Mouse (Mus musculus): ENCODE data around the gene Wnt5b. TPM values are rescaled to one million over a fixed set of nuclear protein-coding genes. Genes with fewer than 3 reads are reported as not detected.

Gene Wnt5b
- total RNA-seq, 2 experiments from 2014 or later: 4.7 to 4.9 TPM

DNA sequence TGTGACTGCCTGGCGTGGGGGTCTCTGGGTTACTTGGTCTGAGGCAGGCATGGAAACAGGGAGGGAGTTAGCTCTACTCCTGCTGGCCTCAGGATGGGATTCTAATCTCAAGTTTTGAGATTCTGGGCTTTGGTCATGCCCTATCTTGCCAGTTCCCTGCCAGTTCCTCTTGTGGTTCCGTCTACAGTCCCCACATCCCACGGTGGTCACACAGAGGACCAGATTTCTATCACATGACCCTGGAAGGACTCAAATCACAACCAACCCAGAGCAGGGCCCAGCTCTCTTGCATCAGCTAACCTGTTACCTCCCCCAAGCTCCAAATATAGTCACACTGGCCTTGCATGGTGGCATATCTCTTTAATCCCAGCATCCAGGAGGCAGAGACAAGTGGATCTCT lies 14.5 kb downstream of the Wnt5b start:
- intact Hi-C loops (cut with DNase I): no loop called here
- no peak for DNase-seq

DNA sequence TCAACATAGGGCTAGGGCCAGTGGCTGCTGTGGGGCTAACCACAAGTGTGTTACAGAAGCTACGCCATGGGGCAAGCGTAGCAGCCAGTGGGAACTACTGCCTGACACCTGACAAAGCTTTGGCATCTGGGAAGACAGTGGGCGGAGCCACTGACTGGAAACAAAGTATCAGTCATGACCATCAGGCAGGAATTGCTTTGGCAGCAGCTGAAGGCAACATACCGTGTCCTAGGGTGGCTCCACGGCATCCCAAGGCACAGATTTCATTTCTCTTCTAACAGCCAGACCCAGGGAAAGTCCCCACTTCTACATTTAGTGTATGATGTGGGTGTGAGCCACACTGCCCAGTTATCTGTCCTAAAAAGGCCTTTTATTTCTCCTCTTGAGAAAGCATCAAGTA lies 17.6 kb downstream of the Wnt5b start:
- peak in 1 of 2 experiments; percentile 29 for DNase-seq
- intact Hi-C loops (cut with DNase I): no loop called here

DNA sequence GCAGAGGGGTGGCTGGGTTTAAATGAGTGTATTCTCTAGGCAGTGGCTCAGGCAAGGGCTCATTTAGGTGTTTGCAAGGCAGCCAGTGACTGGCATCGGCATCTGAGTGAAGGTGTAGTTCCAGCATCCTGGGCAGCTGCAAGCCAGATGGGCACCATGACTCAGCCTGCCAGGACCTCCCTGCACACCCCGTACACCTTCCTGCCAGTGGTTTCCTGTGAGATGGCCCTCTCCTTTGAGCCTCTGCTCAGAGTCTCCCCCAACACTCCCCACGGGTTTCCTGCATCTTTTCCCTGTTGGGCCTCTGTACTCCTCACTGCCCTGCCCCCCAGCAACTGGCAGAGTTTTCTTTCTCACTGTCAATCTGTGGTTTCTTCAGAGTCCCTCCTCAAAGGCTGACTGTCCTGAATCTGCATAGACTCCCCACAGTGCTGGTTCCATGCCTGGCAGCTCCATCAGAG lies 22.2 kb downstream of the Wnt5b start:
- intact Hi-C loops (cut with DNase I): no loop called here
- DNase-seq: no peak

DNA sequence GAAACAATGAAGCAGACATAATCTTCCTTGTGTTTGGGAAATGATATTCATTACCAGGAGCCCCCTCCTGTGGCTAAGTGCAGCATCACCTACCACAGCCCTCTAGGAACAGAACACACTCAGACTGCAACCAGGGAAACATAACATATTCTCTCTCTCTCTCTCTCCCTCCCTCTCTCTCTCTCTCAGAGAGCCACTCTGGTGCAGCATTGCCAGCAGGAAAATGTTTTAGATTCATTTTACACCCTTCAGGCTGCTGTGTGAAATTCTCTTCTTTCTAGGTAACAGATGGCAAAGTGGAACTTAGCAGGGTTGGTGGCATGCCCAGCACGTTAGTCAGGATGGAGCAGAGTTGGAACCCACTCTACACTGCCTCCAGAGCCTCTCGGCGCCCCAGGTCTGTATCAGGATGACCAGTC lies 22.7 kb downstream of the Wnt5b start:
- intact Hi-C loops (cut with DNase I): no loop called here
- no peak for DNase-seq

DNA sequence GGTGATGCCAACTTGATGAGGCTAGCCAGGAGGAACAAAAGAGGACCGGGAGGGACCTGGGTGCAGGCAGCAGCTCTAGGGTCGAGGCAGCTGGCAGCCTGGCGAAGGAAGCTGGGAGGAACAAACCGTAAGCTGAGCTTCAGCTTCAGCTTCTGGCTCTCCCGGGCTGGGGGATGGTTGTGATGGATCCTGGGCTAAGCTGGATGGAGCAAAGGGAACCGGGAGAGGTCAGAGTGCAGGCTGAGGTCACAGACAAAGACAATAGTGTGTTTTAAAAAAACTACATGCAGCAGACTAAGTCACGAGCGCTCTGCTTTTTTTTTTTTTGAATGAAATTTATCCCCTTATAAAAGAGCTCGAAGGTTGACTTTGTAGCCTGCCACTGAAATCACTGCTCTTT lies 23.4 kb downstream of the Wnt5b start:
- intact Hi-C loops (cut with DNase I): no loop called here
- DNase-seq: no peak

DNA sequence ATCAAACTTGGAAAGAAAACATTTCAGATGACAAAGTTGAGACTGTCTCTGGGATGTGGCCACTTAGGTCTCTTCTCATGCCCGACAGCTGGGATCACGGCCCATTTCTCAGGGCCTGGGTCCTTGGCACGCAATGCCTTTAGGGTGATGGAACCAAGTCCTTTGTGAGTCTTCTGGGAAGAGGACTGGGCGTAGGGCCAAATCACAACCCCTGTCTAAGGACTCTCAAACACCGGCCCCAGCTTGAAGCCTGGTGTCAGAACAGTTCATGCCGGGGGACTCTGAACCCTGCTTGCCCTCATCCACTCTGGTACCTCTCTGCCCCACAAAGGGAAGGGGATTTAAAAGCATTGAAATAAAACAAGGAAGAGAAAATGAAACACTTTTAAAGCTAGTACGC lies 30.1 kb downstream of the Wnt5b start:
- intact Hi-C loops (cut with DNase I): no loop called here
- DNase-seq: no peak

DNA sequence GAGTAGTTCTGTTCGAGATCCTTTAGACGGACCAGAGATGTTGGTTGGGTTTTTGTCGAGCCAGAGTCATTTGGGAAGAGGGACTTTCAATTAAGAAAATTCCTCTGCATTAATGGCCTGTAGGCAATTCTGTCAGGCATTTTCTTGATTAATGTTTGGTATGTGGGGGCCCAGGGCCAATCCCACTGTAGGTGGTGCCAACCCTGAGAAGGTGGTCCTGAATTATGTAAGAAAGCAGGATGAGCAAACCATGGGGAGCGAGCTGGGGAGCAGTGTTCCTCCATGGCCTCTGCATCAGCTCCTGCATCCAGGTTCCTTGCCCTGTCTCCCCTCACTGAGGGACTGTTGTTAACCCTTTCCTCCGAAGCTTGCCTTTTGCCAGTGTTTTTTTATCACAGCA lies 30.7 kb downstream of the Wnt5b start:
- intact Hi-C loops (cut with DNase I): no loop called here
- DNase-seq: no peak

DNA sequence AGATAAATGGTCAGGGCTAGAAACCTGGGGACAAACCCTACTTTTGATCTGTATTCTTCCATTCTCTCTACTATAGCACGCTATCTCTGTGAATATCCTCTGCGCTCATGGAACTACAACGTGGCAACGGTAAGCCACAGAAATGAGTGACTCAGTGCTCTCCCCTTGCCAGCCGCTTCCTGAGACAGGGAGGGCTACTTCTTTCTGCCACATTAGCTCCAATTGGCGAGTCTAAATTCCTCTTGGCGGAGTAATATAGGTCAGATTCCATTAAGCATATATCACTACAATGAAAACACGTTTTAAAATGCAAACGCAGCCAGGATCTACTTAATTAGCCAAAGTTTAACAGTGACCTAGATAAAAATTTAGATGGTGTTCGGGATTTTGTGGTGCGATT lies 31.4 kb downstream of the Wnt5b start:
- no peak for DNase-seq
- intact Hi-C loops (cut with DNase I): no loop called here

DNA sequence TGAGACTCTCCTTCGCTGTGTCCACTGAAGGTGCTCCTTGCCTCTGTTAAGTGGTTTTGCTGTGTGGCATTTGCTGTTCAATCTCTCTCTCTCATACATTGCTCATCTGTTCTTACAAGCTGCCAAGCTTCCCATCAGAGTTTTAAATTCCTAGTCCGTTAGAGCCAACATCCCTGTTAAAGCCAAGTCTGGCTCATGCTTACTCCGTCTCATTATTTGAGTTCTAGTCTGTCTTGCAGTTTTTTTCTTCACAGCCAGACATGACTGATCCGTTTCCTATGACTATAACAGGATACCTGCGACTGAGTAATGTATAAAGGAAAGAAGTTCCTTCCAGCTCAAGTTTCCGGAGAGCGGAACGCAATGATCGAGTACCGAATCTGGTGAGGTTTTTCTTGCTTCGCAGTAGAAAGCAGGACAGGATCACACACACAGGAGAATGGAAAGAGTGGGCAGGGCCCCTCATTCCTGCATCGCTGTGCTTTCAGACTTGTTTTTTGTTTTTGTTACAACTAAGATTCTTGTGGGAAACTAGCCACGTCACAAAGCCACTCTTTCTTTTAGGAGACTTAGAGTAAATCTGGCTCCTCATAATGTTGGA lies 34.6 kb downstream of the Wnt5b start:
- intact Hi-C loops (cut with DNase I): no loop called here
- DNase-seq: no peak

DNA sequence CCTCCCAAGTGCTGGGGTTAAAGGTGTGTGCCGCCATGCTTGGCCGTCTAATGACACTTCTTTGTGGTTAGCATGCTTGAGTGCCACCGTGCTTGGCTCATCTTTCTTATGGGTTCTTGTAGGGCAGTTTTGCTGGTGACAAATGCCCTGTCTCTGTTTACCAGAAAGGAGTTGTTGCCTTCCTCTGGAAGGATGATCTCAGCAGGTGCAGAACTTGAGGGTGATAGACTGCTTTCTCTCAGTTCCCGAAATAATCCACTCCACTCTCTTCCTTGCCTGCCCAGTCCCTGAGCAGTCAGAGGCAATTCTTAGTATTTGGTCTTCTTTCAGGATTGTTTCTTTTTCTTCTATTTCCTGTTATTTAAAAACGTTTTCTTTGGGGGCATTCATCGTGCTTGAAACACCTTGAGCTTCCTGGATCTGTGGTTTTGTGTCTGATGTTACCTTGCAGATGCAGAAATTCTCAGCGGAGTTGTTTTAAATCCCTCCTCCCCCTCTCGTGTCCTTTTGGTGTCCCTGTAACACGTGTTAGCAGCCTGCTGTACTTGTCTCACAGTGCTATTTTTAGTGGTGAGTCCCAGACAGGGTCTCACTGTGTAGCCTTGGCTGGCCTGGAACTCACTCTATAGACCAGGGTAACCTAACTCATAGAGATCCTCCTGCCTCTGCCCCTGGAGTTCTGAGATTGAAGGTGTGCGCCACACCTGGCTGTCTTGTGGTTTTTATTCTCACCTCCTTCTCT lies 35.3 kb downstream of the Wnt5b start:
- intact Hi-C loops (cut with DNase I): no loop called here
- no peak for DNase-seq

DNA sequence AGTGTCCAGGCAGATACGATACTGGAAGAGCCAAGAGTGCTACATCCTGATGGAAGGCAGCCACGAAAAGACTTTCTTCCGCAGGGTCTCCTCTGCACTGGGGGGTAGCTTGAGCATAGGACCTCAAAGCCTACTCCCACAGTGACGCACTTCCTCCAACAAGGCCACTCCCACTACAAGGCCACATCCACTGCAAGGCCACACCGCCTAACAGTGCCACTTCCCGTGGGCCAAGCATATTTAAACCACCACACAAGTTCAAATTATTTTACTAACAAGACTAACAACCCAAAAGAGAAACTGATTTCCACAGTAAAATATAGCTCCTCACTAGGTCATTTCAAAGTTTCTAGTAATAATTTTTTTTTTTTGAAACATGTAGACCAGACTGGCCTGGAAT lies 35.9 kb downstream of the Wnt5b start:
- DNase-seq: no peak
- intact Hi-C loops (cut with DNase I): no loop called here

DNA sequence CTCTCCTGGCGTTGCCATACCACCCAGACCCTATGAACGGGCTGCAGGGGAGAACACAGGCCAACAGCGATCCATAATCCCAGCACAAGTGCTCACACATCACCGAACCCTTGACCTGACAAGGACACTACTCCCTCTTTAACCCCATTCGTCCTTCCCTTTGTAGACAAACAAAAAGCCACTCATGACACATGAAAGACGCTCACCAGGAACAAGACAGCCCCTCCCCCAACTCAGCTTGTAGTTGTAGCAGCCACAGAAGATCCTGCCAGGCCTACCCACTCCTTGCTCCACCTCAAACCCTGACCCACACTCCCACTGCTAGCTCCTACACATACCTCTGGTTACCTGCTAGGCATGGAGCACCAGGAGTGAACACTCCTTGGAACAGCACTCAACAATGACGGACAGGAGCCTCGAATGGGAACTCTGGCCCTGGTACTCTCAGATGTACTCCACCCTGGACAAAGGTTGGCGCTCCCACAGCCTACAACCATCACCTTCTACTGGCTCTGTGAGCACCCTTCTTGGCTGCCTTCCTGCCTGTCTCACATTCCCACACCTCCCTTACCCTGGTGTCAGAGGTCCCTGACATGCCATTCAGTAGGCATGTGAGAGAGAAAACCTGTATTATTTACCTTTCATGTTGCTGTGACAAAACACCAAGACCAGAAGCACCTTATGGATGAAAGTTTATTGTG lies 38.5 kb downstream of the Wnt5b start:
- intact Hi-C loops (cut with DNase I): no loop called here
- DNase-seq: no peak

DNA sequence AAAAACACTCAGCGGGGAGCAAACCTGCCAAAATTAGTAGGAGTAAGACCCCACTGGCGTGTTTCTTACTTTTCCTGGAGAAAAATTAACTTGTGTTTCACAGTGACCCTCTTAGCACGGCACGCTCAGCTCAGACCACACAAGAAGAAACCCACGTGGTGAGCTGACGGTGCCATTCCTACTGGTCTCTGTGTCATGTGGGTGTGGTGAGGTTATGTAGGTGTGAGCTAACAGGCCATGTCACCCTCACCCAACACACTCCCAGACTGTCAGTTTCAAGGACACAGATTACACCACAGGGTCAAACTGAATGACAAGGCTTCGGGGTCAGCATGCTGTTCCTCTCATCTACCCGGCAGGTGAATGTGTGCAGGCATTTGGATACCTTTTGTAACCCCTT lies 39.4 kb downstream of the Wnt5b start:
- intact Hi-C loops (cut with DNase I): no loop called here
- no peak for DNase-seq

DNA sequence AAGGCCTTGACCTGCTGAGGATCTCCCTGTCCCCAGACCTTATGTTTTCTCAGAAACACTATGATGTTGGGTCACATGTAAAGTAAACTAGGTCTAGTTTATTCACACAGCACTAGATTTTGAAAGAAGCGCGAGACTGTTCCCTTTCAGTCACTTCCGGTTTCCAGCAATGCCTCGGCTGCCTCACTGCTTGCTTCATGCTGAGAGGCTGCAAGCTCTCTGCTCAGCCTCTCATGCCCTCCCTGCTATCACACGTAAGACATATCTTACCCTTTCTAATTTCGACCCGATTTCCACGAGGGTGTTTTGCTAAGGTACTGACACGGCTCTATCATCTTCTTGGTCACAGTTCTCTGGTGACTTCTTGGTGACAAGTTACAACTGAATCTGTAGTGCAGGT lies 42.1 kb downstream of the Wnt5b start:
- intact Hi-C loops (cut with DNase I): no loop called here
- no peak for DNase-seq

DNA sequence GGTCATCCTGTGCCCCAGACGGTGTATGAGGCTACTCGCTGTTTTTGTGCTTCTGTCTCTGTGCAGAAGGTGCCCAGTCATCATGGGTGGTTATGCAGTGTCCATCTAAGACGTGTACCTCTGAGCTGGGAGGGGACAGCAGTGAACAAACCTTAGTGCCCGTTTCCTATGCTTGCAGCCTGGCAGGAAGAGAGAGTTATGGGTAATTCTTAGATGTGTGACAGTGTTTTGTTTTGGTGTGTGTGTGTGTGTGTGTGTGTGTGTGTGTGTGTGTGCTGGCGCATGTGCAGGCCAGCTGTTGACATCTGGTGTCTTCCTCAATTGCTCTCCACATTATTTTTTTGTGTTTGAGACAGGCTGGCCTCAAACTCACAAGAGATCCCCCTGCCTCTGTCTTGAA lies 44.1 kb downstream of the Wnt5b start:
- no peak for DNase-seq
- intact Hi-C loops (cut with DNase I): no loop called here

DNA sequence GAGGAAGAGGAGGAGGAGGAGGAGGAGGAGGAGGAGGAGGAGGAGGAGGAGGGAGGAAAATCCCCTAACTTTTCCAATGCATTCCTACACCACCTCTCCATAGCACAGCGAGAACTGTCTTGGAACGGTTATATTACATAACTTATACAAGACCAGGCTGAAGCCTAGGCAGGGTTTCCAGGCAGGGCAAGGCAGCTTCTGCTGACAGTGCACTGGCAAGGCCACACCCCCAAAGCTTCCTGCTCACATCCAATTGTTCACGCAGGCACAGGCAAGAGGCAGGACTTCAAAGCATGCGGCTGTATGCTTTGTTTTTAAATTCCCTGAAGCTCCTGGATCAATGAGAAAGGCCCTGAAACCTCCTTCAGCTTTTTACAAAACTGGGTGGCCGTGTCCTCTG lies 44.9 kb downstream of the Wnt5b start:
- intact Hi-C loops (cut with DNase I): no loop called here
- peak; percentile 45 to 49 for DNase-seq

DNA sequence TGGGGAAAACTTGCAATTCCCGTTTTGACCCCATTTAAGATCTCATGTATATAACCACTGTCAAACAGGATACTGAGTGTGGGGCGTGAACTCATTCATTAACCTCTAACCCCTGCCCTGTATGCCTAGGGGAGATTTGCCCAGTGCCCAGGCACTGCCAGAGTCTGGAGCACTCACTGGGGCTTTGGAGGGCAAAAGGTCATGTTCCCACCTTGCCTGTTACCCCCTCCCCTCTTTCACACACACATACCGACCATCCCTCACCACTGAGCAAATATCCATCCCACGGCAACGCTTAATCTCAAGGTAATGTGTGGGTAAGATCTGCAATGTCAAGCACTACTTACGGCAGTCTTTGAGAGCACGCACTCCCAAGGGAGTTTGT lies 51.5 kb downstream of the Wnt5b start:
- intact Hi-C loops (cut with DNase I): loop anchor here (5.0 kb wide), 1 partner anchor 50 kb away; the partner anchor contains the start of gene Wnt5b
- DNase-seq: no peak

DNA sequence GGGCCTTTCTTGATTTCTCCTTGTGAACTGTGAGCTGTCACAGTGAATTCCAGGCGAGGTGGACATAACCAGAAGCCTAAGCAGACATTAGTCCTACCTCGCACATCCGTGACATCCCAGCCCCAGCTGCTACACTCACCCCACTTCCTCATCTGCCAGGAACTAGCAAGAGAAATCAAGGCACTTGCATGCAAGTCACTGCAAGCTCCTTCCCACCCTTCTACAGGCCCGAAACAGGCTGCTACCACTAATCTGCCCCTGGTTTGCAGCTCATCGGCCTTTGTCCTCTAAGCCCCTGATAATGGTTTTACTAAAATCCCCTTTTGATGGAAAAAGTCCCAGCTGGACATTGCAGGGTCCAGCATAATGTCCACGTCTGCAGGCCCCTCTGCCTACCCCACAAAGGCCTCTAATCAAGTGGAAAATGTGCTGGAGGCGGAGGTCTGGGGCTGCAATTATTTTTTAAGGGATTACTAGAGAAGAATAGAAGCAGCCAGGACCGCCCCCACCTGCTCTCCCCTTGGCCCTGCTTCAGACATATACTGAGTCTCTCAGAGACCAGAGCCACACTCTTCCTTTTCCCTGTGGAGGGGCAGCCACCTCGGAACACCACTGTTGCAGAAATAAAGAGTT lies 52.0 kb downstream of the Wnt5b start:
- no peak for DNase-seq
- intact Hi-C loops (cut with DNase I): loop anchor here (2.0 to 5.0 kb wide), 2 partner anchors 50 to 217 kb away; partner anchors contain the start of gene Wnt5b

DNA sequence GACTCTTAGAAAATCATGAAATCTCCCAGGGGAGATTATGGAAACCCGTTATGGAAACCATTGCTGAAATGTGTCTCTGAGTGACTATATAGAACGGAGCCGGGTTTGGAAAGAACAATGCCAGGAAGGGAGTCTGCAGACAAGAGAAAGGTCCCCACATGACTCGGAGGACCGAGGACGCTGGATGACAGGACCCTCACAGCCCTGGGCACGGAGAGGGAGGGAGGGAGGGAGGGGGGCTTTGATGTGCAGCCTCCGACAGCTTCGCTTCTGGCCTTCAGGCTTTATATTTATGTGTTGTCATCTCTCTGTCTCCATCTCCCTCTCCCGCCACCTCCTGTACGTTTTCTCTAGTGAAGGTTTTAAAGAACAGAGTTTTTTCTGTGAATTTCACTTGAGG lies 53.1 kb downstream of the Wnt5b start:
- intact Hi-C loops (cut with DNase I): loop anchor here (2.0 to 5.0 kb wide), 2 partner anchors 51 to 218 kb away; partner anchors contain the start of gene Wnt5b
- DNase-seq: no peak

DNA sequence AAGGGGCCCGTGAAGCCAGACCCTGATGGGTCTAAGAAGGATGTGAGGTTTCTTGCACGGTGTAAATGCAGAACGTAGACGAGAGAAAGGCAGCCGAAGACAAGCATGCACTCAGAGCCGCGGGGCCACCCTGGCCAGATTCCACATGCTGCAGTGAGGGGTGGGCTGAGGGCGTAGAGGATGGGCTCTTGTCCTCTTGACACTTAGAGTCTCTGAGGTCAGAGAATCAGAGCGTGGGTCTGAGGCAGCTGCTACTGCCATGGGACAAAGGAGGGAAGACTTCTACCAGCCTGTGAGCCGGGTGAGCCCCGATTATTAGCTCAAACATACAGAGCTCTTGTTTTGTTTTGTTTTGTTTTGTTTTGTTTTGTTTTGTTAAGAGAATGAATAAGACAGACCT lies 53.6 kb downstream of the Wnt5b start:
- intact Hi-C loops (cut with DNase I): loop anchor here (2.0 to 5.0 kb wide), 2 partner anchors 52 to 218 kb away; partner anchors contain the start of gene Wnt5b
- no peak for DNase-seq

DNA sequence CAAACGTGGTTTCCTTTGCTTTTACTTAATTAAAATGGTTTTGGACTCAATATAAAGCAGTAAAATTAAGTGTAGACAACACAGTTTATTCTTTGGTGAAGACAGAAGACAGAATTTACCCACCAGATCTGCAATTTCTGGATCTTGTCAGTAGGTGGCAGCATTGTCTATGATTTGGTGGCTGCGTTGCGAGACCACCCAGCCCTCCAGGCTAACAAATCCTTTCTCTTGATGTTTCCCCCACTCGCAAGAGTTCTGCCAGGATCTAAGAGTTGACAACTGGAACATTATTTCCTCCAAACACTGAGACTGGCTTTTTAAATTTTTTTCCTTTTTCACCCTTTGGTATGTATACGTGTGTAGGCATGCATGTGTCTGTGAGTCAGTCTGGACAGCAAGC lies 54.4 kb downstream of the Wnt5b start:
- intact Hi-C loops (cut with DNase I): loop anchor here (2.0 to 10.0 kb wide), 6 partner anchors 53 to 545 kb away; partner anchors contain the start of genes Wnk1 and Wnt5b
- DNase-seq: peak in 1 of 2 experiments; percentile 70

Measured in heart, postnatal 14 days (tissue).